Mouse (Mus musculus) lung, postnatal 0 days (tissue): ENCODE measurements around the gene B3gnt3.

Experiments
- CTCF ChIP-seq: IDR thresholded peaks from 2 replicates; pipeline ENCODE4 v1.5.1; 2016; ENCODE audit warnings: antibody characterized with exemption, mild to moderate bottlenecking
- EP300 ChIP-seq: IDR thresholded peaks from 2 replicates; pipeline ENCODE4 v1.6.1; 2016; ENCODE audit warnings: antibody characterized with exemption, mild to moderate bottlenecking, control low read depth

DNA sequence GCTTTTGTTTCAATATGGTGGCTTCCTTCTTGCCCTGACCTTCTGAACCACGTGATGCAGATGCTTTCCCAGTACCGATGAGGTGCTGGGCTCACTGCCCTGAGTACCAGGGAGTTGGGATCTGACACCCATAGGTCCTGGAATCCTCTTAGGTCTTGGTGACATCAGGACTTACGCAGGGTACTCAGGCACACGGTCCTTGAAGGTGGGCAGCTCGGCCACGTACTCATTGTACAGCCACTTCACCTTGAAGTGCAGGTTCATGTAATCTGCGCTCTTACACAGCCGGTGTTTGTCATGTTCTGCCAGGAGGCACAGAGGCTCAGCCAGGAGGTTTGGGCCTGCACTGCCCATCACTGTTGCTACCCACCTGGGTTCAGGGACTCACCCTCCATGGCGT lies 56.1 kb downstream of the B3gnt3 start:
- no peak for TF ChIP-seq CTCF
- peak; percentile 60 for TF ChIP-seq EP300
